Comparison of ENCODE assay signal across 23 mouse cellular contexts in genomic region chr5:19395876-19396275, GRCm38 (mm10).
A peak's percentile ranks its signal among the peaks of the same experiment; 100 is the strongest.
DNase-seq lines count a peak whose midpoint lies in the region; ATAC-seq lines count a peak whose summit lies in the region.
"Had no signal": no experiment of that assay in that cellular context is flagged by ENCODE, and none has a peak within 500 bp of the region (broad histone marks: within the 10 kb centered on the region; RNA-seq: fewer than 3 reads in every experiment).

No protein-coding gene starts in this region.

- H3K4me1 ChIP-seq in midbrain, embryonic 14.5 days (ENCODE audit: control insufficient read depth, insufficient read depth, low read length), result no peaks in the 10 kb centered on the region
- H3K4me1 ChIP-seq in midbrain, embryonic 15.5 days, result no peaks in the 10 kb centered on the region
- H3K4me1 ChIP-seq: embryonic facial prominence, embryonic 12.5 days; forebrain, embryonic 12.5 days; heart, embryonic 10.5 days; kidney, embryonic 15.5 days; limb, embryonic 15.5 days; lung, embryonic 15.5 days had no signal

- peak; percentile 97 for ATAC-seq in cerebellum, adult (ENCODE audit: insufficient number of reproducible peaks, low FRiP score, low TSS enrichment)
- no peak for ATAC-seq in midbrain, embryonic 14.5 days (ENCODE audit: low FRiP score, low TSS enrichment)
- no peak for ATAC-seq in midbrain, embryonic 15.5 days (replicated peaks)

- H3K9ac ChIP-seq in midbrain, embryonic 14.5 days (replicated peaks; ENCODE audit: low read length), result no peak overlapping the region
- no peak overlapping the region for H3K9ac ChIP-seq in midbrain, embryonic 15.5 days
- H3K9ac ChIP-seq: embryonic facial prominence, embryonic 12.5 days; forebrain, embryonic 12.5 days; kidney, embryonic 15.5 days; limb, embryonic 15.5 days; liver, embryonic 14.5 days; lung, embryonic 15.5 days had no signal

- no peak for DNase-seq in cerebellum, postnatal 4 days (ENCODE audit: low spot score in 2 of 2)
- peak; percentile 31 for DNase-seq in midbrain, embryonic 14.5 days
- DNase-seq in cerebellum, adult 8-10 months, result peak; percentile 57
- DNase-seq in cerebellum, postnatal 36 days, result peak; percentile 43 to 65
- DNase-seq in heart, postnatal 4 days, result no peak
- DNase-seq in right cerebral cortex, adult 2 months (ENCODE audit: low spot score in 2 of 2), result no peak
- DNase-seq: adrenal gland, postnatal 36 days; kidney, adult 11 months; kidney, postnatal 4 days; layer of hippocampus, adult 9-11 months; lung, postnatal 4 days; right cerebral cortex, postnatal 14 days; thymus, postnatal 14 days had no signal

- no peaks in the 10 kb centered on the region for H3K36me3 ChIP-seq in midbrain, embryonic 14.5 days (ENCODE audit: control insufficient read depth, insufficient read depth, low read length)
- no peaks in the 10 kb centered on the region for H3K36me3 ChIP-seq in midbrain, embryonic 15.5 days (replicated peaks)
- H3K36me3 ChIP-seq: embryonic facial prominence, embryonic 12.5 days; forebrain, embryonic 12.5 days; heart, embryonic 10.5 days; kidney, embryonic 15.5 days; limb, embryonic 15.5 days; lung, embryonic 15.5 days had no signal

- H3K4me3 ChIP-seq in midbrain, embryonic 14.5 days (replicated peaks; ENCODE audit: low read depth, low read length), result no peak overlapping the region
- no peak overlapping the region for H3K4me3 ChIP-seq in midbrain, embryonic 15.5 days
- H3K4me3 ChIP-seq: embryonic facial prominence, embryonic 12.5 days; erythroblast, embryonic 14.5 days; forebrain, embryonic 12.5 days; heart, embryonic 10.5 days; kidney, embryonic 15.5 days; limb, embryonic 15.5 days; lung, embryonic 15.5 days had no signal

- WGBS in midbrain, embryonic 14.5 days, result 72% methylated on average over 3 of the region's 3 CpGs
- 64% methylated on average over 3 of the region's 3 CpGs for WGBS in midbrain, embryonic 15.5 days

- H3K4me2 ChIP-seq in midbrain, embryonic 14.5 days (ENCODE audit: low read length), result no peak overlapping the region
- H3K4me2 ChIP-seq in midbrain, embryonic 15.5 days, result no peak overlapping the region
- H3K4me2 ChIP-seq: embryonic facial prominence, embryonic 12.5 days; forebrain, embryonic 12.5 days; kidney, embryonic 15.5 days; limb, embryonic 15.5 days; lung, embryonic 15.5 days had no signal

- no peak overlapping the region for H3K27ac ChIP-seq in midbrain, embryonic 14.5 days (replicated peaks; ENCODE audit: low read depth, low read length)
- H3K27ac ChIP-seq in midbrain, embryonic 15.5 days, result no peak overlapping the region
- H3K27ac ChIP-seq: embryonic facial prominence, embryonic 12.5 days; forebrain, embryonic 12.5 days; heart, embryonic 10.5 days; kidney, embryonic 15.5 days; limb, embryonic 15.5 days; liver, embryonic 14.5 days; lung, embryonic 15.5 days had no signal

- H3K27me3 ChIP-seq in midbrain, embryonic 14.5 days (ENCODE audit: control insufficient read depth, insufficient read depth, low read length), result no peaks in the 10 kb centered on the region
- H3K27me3 ChIP-seq in midbrain, embryonic 15.5 days (replicated peaks), result no peaks in the 10 kb centered on the region
- H3K27me3 ChIP-seq: embryonic facial prominence, embryonic 12.5 days; forebrain, embryonic 12.5 days; kidney, embryonic 15.5 days; limb, embryonic 15.5 days; lung, embryonic 15.5 days had no signal

- H3K9me3 ChIP-seq in midbrain, embryonic 14.5 days (ENCODE audit: control insufficient read depth, low read length), result no peaks in the 10 kb centered on the region
- H3K9me3 ChIP-seq in midbrain, embryonic 15.5 days, result no peaks in the 10 kb centered on the region
- H3K9me3 ChIP-seq: embryonic facial prominence, embryonic 12.5 days; forebrain, embryonic 12.5 days; heart, embryonic 10.5 days; kidney, embryonic 15.5 days; limb, embryonic 15.5 days; lung, embryonic 15.5 days had no signal

Comparison
In these comparisons a context has a peak if more than half of its experiments do, and no peak if none do; other contexts are left out.
1. DNase-seq: peak in midbrain, embryonic 14.5 days (single experiment), cerebellum, adult 8-10 months (single experiment) and cerebellum, postnatal 36 days (2 of 2); none in cerebellum, postnatal 4 days (0 of 2), heart, postnatal 4 days (single experiment) and right cerebral cortex, adult 2 months (0 of 2).